14 mouse cellular contexts compared by ENCODE assay signal in genomic region chr5:75484330-75484729, GRCm38 (mm10).
DNase-seq lines count a peak whose midpoint lies in the region.
"Had no signal": no experiment of that assay in that cellular context is flagged by ENCODE, and none has a peak within 500 bp of the region (broad histone marks: within the 10 kb centered on the region; RNA-seq: fewer than 3 reads in every experiment).

No protein-coding gene starts in this region.

- DNase-seq in adrenal gland, adult 2 months, result peak; percentile 65
- DNase-seq in adrenal gland, postnatal 25 days, result no peak
- DNase-seq in heart, adult 11 months, result peak; percentile 58
- no peak for DNase-seq in heart, postnatal 25 days (ENCODE audit: low spot score)
- DNase-seq in lung, postnatal 10 days, result peak; percentile 2
- DNase-seq in lung, postnatal 36 days, result no peak
- peak; percentile 26 for DNase-seq in brain, adult 2 months (ENCODE audit: low read depth, low spot score)
- no peak for DNase-seq in natural killer cell, adult 2 months (ENCODE audit: low spot score in 2 of 2)
- DNase-seq: cerebellum, adult 18-20 months; cerebellum, adult 9-10 months; cerebellum, postnatal 14 days; gastrocnemius, postnatal 10 days; gastrocnemius, postnatal 36 days; heart, postnatal 36 days had no signal

- intact Hi-C loops in heart, postnatal 25 days (cut with DNase I), result no loop called here

Comparison
In these comparisons a context has a peak if more than half of its experiments do, and no peak if none do; other contexts are left out.
1. DNase-seq: peak in adrenal gland, adult 2 months (single experiment), heart, adult 11 months (single experiment), lung, postnatal 10 days (single experiment) and brain, adult 2 months (single experiment); none in adrenal gland, postnatal 25 days (single experiment), heart, postnatal 25 days (single experiment), lung, postnatal 36 days (single experiment) and natural killer cell, adult 2 months (0 of 2).